Mouse (Mus musculus) brain, embryonic 14.5 days (tissue): ENCODE results near the gene Ppm1j. TPM values are rescaled to one million over a fixed set of nuclear protein-coding genes. Genes with fewer than 3 reads are reported as not detected.

Experiments used
- DNase-seq: peaks from one replicate; pipeline ENCODE4 v3.0.0-alpha.2; 2011; ENCODE audit warnings: low read depth
- CTCF ChIP-seq: fragments of 200-500 bp; IDR thresholded peaks from 2 replicates; pipeline ENCODE4 v1.5.1; 2012; ENCODE audit warnings: inconsistent platforms, mild to moderate bottlenecking, moderate library complexity, borderline replicate concordance; ENCODE audit not compliant: insufficient read depth, insufficient read length; ENCODE audit errors: extremely low read depth
- POLR2A ChIP-seq: fragments of 200-500 bp; IDR thresholded peaks from 2 replicates; pipeline ENCODE4 v1.6.1; 2012; ENCODE audit warnings: mild to moderate bottlenecking, inconsistent platforms, borderline replicate concordance; ENCODE audit not compliant: poor library complexity, insufficient read depth, insufficient read length, severe bottlenecking; ENCODE audit errors: extremely low read depth
- polyA plus RNA-seq: library from polyadenylated mRNA; depleted of rRNA; stranded (reverse); fragments of >200 nt; gene quantifications from 2 replicates; pipeline ENCODE4 v1.2.3, GENCODE M21; 2012; rRNA removed

Ppm1j gene
- polyA plus RNA-seq, 1 experiment = 1.2 TPM

GRCm38 (mm10) chr3:104817991-104818748 lies 37.3 kb downstream of the Ppm1j start, which contains the start of gene Mov10:
TSS of gene Mov10 (minus strand) at chr3:104818563.
- TF ChIP-seq POLR2A (no peak), CTCF (no peak)
- peak; percentile 71 for DNase-seq

- no peak for TF ChIP-seq POLR2A
- no peak for TF ChIP-seq CTCF
Observed at GRCm38 (mm10) chr3:104818749-104819134, 37.9 kb downstream of the Ppm1j start.

GRCm38 (mm10) chr3:104820426-104820825 lies 39.6 kb downstream of the Ppm1j start:
- no peak for DNase-seq
- TF ChIP-seq CTCF (no peak), POLR2A (no peak)

More at GRCm38 (mm10) chr3:104818749-104819134, 37.9 kb downstream of the Ppm1j start:
- no peak for DNase-seq

- DNase-seq = no peak
- no peak for TF ChIP-seq CTCF
- no peak for TF ChIP-seq POLR2A
Observed at GRCm38 (mm10) chr3:104822413-104822812, 41.6 kb downstream of the Ppm1j start.

Other genes starting within 250 kb of the Ppm1j start
- gene Slc16a1, start 142.4 kb upstream of the Ppm1j start, polyA plus RNA-seq = 6.7 and 7.3 TPM in 2 replicates
- 0.12 and 0.26 TPM in 2 replicates for gene Fam19a3, start 784 bp downstream of the Ppm1j start, polyA plus RNA-seq
- 33.1 and 40.4 TPM in 2 replicates for gene Rhoc, start 7.3 kb downstream of the Ppm1j start, polyA plus RNA-seq
- gene Mov10, start 37.5 kb downstream of the Ppm1j start, polyA plus RNA-seq = 6.0 and 8.6 TPM in 2 replicates
- gene St7l, start 82.9 kb downstream of the Ppm1j start, polyA plus RNA-seq = 13.9 and 14.6 TPM in 2 replicates
- 55.6 and 77.9 TPM in 2 replicates for gene Capza1, start 83.4 kb downstream of the Ppm1j start, polyA plus RNA-seq
- gene Wnt2b, start 180.9 kb downstream of the Ppm1j start, polyA plus RNA-seq = 1.8 and 3.0 TPM in 2 replicates